Comparison of ENCODE assay signal across 10 mouse cellular contexts in genomic region chr10:3236638-3237270, GRCm38 (mm10). TPM values are rescaled to one million over a fixed set of nuclear protein-coding genes. Genes with fewer than 3 reads are reported as not detected.
DNase-seq lines count a peak whose midpoint lies in the region; ATAC-seq lines count a peak whose summit lies in the region.
"Had no signal": no experiment of that assay in that cellular context is flagged by ENCODE, and none has a peak within 500 bp of the region (broad histone marks: within the 10 kb centered on the region; RNA-seq: fewer than 3 reads in every experiment).

No protein-coding gene starts in this region.

- WGBS in liver, embryonic 11.5 days: 36% methylated on average over 5 of the region's 5 CpGs

- peak; percentile 7 for DNase-seq in liver
- no peak for DNase-seq in liver, embryonic 11.5 days (ENCODE audit: low spot score)
- DNase-seq in Muller cell, postnatal 12 days (ENCODE audit: inconsistent ontology term): peak; percentile 72
- DNase-seq in heart, adult 9 months (ENCODE audit: low spot score in 2 of 2): peak; percentile 14
- peak; percentile 24 for DNase-seq in lung, postnatal 10 days
- DNase-seq in urinary bladder, postnatal 14 days (ENCODE audit: low spot score): no peak
- DNase-seq in spleen, postnatal 36 days (ENCODE audit: low spot score in 2 of 2): no peak
- no peak for DNase-seq in natural killer cell, adult 2 months (ENCODE audit: low spot score in 2 of 2)
- DNase-seq: kidney, adult 8-10 months had no signal

- ATAC-seq in liver, embryonic 11.5 days (replicated peaks; ENCODE audit: low FRiP score): no peak; the same call in 1 of the 2 replicates

- H3K27me3 ChIP-seq in liver, embryonic 11.5 days (replicated peaks; ENCODE audit: control insufficient read depth, insufficient read depth, low read length): no peaks in the 10 kb centered on the region
- H3K27me3 ChIP-seq: embryonic facial prominence, embryonic 13.5 days had no signal

- no peak overlapping the region for H3K9ac ChIP-seq in liver, embryonic 11.5 days (ENCODE audit: low read depth, low read length)
- H3K9ac ChIP-seq: embryonic facial prominence, embryonic 13.5 days had no signal

- H3K36me3 ChIP-seq in liver, embryonic 11.5 days (ENCODE audit: control insufficient read depth, insufficient read depth, low read length): no peaks in the 10 kb centered on the region
- H3K36me3 ChIP-seq: embryonic facial prominence, embryonic 13.5 days had no signal

- no peaks in the 10 kb centered on the region for H3K4me1 ChIP-seq in liver, embryonic 11.5 days (replicated peaks; ENCODE audit: control insufficient read depth, insufficient read depth, low read length)
- H3K4me1 ChIP-seq: embryonic facial prominence, embryonic 13.5 days had no signal

- H3K4me3 ChIP-seq in liver, embryonic 11.5 days (ENCODE audit: low read depth, low read length): no peak overlapping the region
- H3K4me3 ChIP-seq: embryonic facial prominence, embryonic 13.5 days had no signal

- H3K27ac ChIP-seq in liver, embryonic 11.5 days (ENCODE audit: low read depth, low read length): no peak overlapping the region
- H3K27ac ChIP-seq: embryonic facial prominence, embryonic 13.5 days had no signal

- H3K9me3 ChIP-seq in liver, embryonic 11.5 days (ENCODE audit: control insufficient read depth, low read length): no peaks in the 10 kb centered on the region
- H3K9me3 ChIP-seq: embryonic facial prominence, embryonic 13.5 days had no signal

- H3K4me2 ChIP-seq in liver, embryonic 11.5 days: no peak overlapping the region
- H3K4me2 ChIP-seq: embryonic facial prominence, embryonic 13.5 days had no signal

RNA-seq across cellular contexts. Expression of gene H60c, which starts 30.8 kb away (rescaled TPM):
- not detected in 2 replicates for polyA plus RNA-seq in liver, embryonic 11.5 days (2014; fragmentation: Nextera tagmentation; extraction: Ambion mirVana)

Comparison
In these comparisons a context has a peak if more than half of its experiments do, and no peak if none do; other contexts are left out.
1. DNase-seq: peak in liver (single experiment), Muller cell, postnatal 12 days (single experiment), heart, adult 9 months (2 of 2) and lung, postnatal 10 days (single experiment); none in liver, embryonic 11.5 days (single experiment), urinary bladder, postnatal 14 days (single experiment), spleen, postnatal 36 days (0 of 2) and natural killer cell, adult 2 months (0 of 2).